Mouse (Mus musculus) ES-E14 (cell line): ENCODE results near the gene Aoc3.

Experiments used
- CHD2 ChIP-seq: IDR thresholded peaks from 2 replicates; pipeline ENCODE4 v1.6.1; 2014; ENCODE audit warnings: mild to moderate bottlenecking, low read depth, low read length, inconsistent platforms
- HCFC1 ChIP-seq: IDR thresholded peaks from 2 replicates; pipeline ENCODE4 v1.6.1; 2012; ENCODE audit warnings: low read length, inconsistent platforms, borderline replicate concordance; ENCODE audit not compliant: insufficient read depth

DNA sequence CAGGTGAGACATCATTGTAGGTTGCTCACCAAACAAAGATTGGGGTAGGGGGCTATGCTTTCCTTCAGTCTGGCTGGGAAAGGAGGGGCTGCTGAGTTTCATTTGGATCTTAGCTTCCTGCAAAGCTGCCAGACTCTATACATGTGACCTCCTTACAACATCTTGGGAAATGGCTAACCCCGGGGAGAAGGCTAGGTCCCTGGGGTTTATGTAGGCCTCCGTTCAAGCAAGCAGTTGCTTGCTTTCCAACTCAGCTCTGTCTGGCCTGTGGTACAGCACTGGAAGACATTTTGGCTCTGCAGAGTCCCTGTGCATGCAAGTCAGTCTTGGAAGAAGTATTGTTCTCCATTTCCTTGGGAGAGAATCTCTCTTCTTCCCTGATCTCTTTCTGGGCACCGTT is 2.1 kb downstream of the Aoc3 start:
- TF ChIP-seq HCFC1 = no peak
- TF ChIP-seq CHD2 = no peak
